Mouse (Mus musculus) hindbrain, embryonic 12.5 days (tissue): ENCODE measurements around the gene Tor1a. TPM values are rescaled to one million over a fixed set of nuclear protein-coding genes. Genes with fewer than 3 reads are reported as not detected.

Experiments used
- ATAC-seq: fragments of 200-750 bp; cut with Nextera tagmentation; 2 replicates; pipeline ENCODE4 v1.8.0; 2017; ENCODE audit warnings: moderate TSS enrichment; ENCODE audit not compliant: low FRiP score
- H3K27ac ChIP-seq: fragments of 300-500 bp; sonication (generic); 2 replicates; pipeline ENCODE4 v1.5.1; 2016; ENCODE audit warnings: mild to moderate bottlenecking
- H3K27me3 ChIP-seq: fragments of 300-500 bp; sonication (generic); 2 replicates; pipeline ENCODE4 v1.6.1; 2016; ENCODE audit warnings: mild to moderate bottlenecking
- H3K36me3 ChIP-seq: fragments of 300-500 bp; sonication (generic); 2 replicates; pipeline ENCODE4 v1.6.1; 2016; ENCODE audit warnings: mild to moderate bottlenecking
- H3K4me1 ChIP-seq: fragments of 300-500 bp; sonication (generic); 2 replicates; pipeline ENCODE4 v1.6.1; 2016
- H3K4me2 ChIP-seq: fragments of 300-500 bp; sonication (generic); replicated peaks from 2 replicates; pipeline ENCODE4 v1.6.1; 2016; ENCODE audit warnings: mild to moderate bottlenecking
- H3K4me3 ChIP-seq: fragments of 300-500 bp; sonication (generic); 2 replicates; pipeline ENCODE4 v1.5.1; 2016; ENCODE audit warnings: mild to moderate bottlenecking
- H3K9ac ChIP-seq: fragments of 300-500 bp; sonication (generic); 2 replicates; pipeline ENCODE4 v1.6.1; 2016; ENCODE audit warnings: mild to moderate bottlenecking, moderate library complexity
- H3K9me3 ChIP-seq: fragments of 300-500 bp; sonication (generic); replicated peaks from 2 replicates; pipeline ENCODE4 v1.6.1; 2016; ENCODE audit warnings: mild to moderate bottlenecking
- WGBS: fragments of 180-500 bp; shearing (Covaris S2); methylation state at CpG from one replicate; pipeline ENCODE4 v1.1.7; 2016; 5-methylcytosine and 5-hydroxymethylcytosine counted together
- polyA plus RNA-seq: library from polyadenylated mRNA; unstranded; fragments of >200 nt; fragmentation: Nextera tagmentation; extraction: Ambion mirVana; gene quantifications from 2 replicates; pipeline ENCODE4 v1.2.1, GENCODE M21; 2016

The Tor1a gene
- polyA plus RNA-seq, 1 experiment from 2014 or later: 77.7 TPM

GRCm38 (mm10) chr2:30985111-30986020 lies 17.6 kb upstream of the Tor1a start:
- 32% methylated on average over 17 of the region's 17 CpGs for whole genome bisulfite sequencing
- peaks cover 18% of the 10 kb centered on the region for H3K4me1 ChIP-seq
- H3K36me3 ChIP-seq: peaks cover 8% of the 10 kb centered on the region; the same call in 1 of the 2 replicates
- H3K4me3 ChIP-seq: no peak overlapping the region
- H3K27me3 ChIP-seq: no peaks in the 10 kb centered on the region
- H3K27ac ChIP-seq: no peak overlapping the region
- no peak overlapping the region; the same call in 1 of the 2 replicates for H3K4me2 ChIP-seq
- H3K9ac ChIP-seq: no peak overlapping the region
- no peak for ATAC-seq
- no peaks in the 10 kb centered on the region for H3K9me3 ChIP-seq

GRCm38 (mm10) chr2:30983024-30983423 lies 15.3 kb upstream of the Tor1a start:
- ATAC-seq: no peak
- WGBS: 56% methylated on average over 7 of the region's 7 CpGs
- peak overlapping the region; percentile 78 for H3K9ac ChIP-seq
- H3K4me1 ChIP-seq: peaks cover 18% of the 10 kb centered on the region
- no peak overlapping the region for H3K27ac ChIP-seq
- peak overlapping the region; percentile 74 for H3K4me3 ChIP-seq
- H3K4me2 ChIP-seq: peak overlapping the region; percentile 80
- no peaks in the 10 kb centered on the region for H3K27me3 ChIP-seq
- no peaks in the 10 kb centered on the region for H3K9me3 ChIP-seq
- peaks cover 21% of the 10 kb centered on the region for H3K36me3 ChIP-seq

- peak; percentile 98 for ATAC-seq
- Histone ChIP-seq H3K4me2 (peak within 1 kb of the TSS; percentile 80), H3K27ac (peak within 1 kb of the TSS; percentile 75), H3K36me3 (peaks cover 31% of the 10 kb centered on the region), H3K9ac (peak within 1 kb of the TSS; percentile 78), H3K27me3 (no peaks in the 10 kb centered on the region), H3K4me3 (peak within 1 kb of the TSS; percentile 74), H3K4me1 (peaks cover 18% of the 10 kb centered on the region), H3K9me3 (no peaks in the 10 kb centered on the region)
- WGBS: under 1% methylated on average over 66 of the region's 66 CpGs
Observed at GRCm38 (mm10) chr2:30981790-30982513, 14.2 kb upstream of the Tor1a start, which contains the start of the genes BC005624 and Usp20. Gene BC005624 (minus strand): TSS chr2:30982201. Gene Usp20 (plus strand): TSS chr2:30982279.

- peak overlapping the region; percentile 99 for H3K4me3 ChIP-seq
- peaks cover 32% of the 10 kb centered on the region for H3K36me3 ChIP-seq
- no peak overlapping the region for H3K27ac ChIP-seq
- 27% methylated on average over 16 of the region's 16 CpGs for WGBS
- H3K9ac ChIP-seq: peak overlapping the region; percentile 94
- H3K4me1 ChIP-seq: peaks cover 18% of the 10 kb centered on the region
- no peaks in the 10 kb centered on the region for H3K9me3 ChIP-seq
- H3K4me2 ChIP-seq: peak overlapping the region; percentile 93
- ATAC-seq: no peak
- H3K27me3 ChIP-seq: no peaks in the 10 kb centered on the region
Observed at GRCm38 (mm10) chr2:30966826-30967225, 907 bp downstream of the Tor1a start.

DNA sequence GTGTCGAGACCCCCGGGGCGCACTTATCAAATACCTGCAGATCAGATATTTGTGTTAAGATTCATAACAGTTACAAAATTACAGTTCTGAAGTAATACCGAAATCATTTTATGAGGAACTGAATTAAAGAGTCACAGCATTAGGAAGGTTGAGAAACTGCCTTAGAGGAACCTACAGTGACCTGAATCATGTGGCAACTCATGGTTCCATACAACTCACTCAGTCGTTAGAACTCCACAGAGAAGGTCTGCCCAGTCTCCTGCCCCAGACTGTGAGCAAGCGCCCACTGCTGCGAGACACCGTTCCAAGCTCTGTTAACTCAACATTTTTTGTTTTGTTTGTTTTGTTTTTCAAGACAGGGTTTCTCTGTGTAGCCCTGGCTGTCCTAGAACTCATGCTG lies 2.1 kb downstream of the Tor1a start:
- 94% methylated on average over 8 of the region's 8 CpGs for WGBS
- no peak overlapping the region for H3K4me2 ChIP-seq
- no peaks in the 10 kb centered on the region for H3K27me3 ChIP-seq
- no peaks in the 10 kb centered on the region for H3K9me3 ChIP-seq
- no peak for ATAC-seq
- no peak overlapping the region for H3K4me3 ChIP-seq
- H3K36me3 ChIP-seq: peaks cover 44% of the 10 kb centered on the region
- H3K27ac ChIP-seq: no peak overlapping the region
- H3K9ac ChIP-seq: no peak overlapping the region
- H3K4me1 ChIP-seq: peaks cover 18% of the 10 kb centered on the region

- peaks cover 18% of the 10 kb centered on the region for H3K4me1 ChIP-seq
- no peaks in the 10 kb centered on the region for H3K27me3 ChIP-seq
- H3K4me2 ChIP-seq: no peak overlapping the region
- WGBS: 88% methylated on average over 11 of the region's 11 CpGs
- no peak overlapping the region for H3K4me3 ChIP-seq
- no peak for ATAC-seq
- no peak overlapping the region for H3K9ac ChIP-seq
- H3K9me3 ChIP-seq: no peaks in the 10 kb centered on the region
- H3K27ac ChIP-seq: no peak overlapping the region
- H3K36me3 ChIP-seq: peaks cover 70% of the 10 kb centered on the region
Observed at GRCm38 (mm10) chr2:30962570-30963254, 5.0 kb downstream of the Tor1a start.

DNA sequence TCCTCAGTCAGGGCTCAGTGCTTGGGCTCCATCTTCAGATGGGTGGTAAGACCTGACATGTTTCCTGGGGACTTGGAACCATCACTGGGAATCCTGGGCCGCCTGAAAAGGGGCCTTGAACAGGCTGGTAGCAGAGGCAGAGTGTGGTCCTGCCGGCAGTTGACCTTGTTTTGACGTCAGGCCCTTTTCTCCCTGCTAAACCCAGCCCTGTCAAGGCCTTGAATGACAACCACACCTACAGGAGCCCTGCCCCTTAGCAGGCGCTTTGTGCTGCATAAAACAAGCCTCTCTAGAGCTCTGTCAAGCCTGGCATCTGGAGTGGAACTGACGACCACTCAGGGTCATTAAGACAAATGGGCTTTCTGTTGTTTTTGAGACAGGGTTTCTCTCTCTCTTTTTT lies 7.9 kb downstream of the Tor1a start:
- Histone ChIP-seq H3K4me3 (no peak overlapping the region), H3K36me3 (peaks cover 95% of the 10 kb centered on the region), H3K4me2 (no peak overlapping the region), H3K27me3 (no peaks in the 10 kb centered on the region), H3K4me1 (peaks cover 11% of the 10 kb centered on the region), H3K27ac (no peak overlapping the region), H3K9ac (no peak overlapping the region), H3K9me3 (no peaks in the 10 kb centered on the region)
- WGBS: 44% methylated on average over 5 of the region's 5 CpGs
- no peak for ATAC-seq

GRCm38 (mm10) chr2:30958726-30959125 lies 9.0 kb downstream of the Tor1a start:
- no peak for ATAC-seq
- 92% methylated on average over 14 of the region's 14 CpGs for WGBS

DNA sequence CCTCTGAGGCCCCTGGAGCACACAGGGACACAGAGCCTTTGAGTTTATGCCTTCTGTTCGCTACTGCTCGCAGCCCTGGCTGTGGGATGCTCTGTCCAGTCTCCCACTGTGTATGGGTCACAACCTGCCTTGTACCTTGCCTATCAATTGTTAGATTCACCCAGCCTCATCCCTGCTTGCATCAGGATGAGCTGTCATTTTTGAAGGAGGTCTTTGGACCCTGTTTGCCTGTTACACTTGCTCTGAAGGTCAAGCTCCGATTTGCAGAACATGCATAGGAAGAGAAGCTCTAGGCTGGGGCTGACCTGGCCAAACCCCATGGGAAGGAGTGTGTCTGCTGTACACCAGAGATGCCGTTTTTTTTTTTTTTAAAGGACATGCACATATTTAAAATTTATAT lies 10.2 kb downstream of the Tor1a start:
- Histone ChIP-seq H3K4me3 (no peak overlapping the region), H3K4me1 (peaks cover 28% of the 10 kb centered on the region), H3K36me3 (peaks cover 71% of the 10 kb centered on the region), H3K27me3 (no peaks in the 10 kb centered on the region), H3K27ac (no peak overlapping the region), H3K9ac (no peak overlapping the region; the same call in 1 of the 2 replicates), H3K4me2 (no peak overlapping the region), H3K9me3 (no peaks in the 10 kb centered on the region)
- no peak for ATAC-seq
- 78% methylated on average over 4 of the region's 4 CpGs for WGBS

More at GRCm38 (mm10) chr2:30958726-30959125, 9.0 kb downstream of the Tor1a start:
- Histone ChIP-seq H3K4me1 (peaks cover 23% of the 10 kb centered on the region), H3K4me3 (no peak overlapping the region), H3K27ac (no peak overlapping the region), H3K9ac (no peak overlapping the region), H3K4me2 (no peak overlapping the region), H3K9me3 (no peaks in the 10 kb centered on the region), H3K36me3 (peaks cover 84% of the 10 kb centered on the region), H3K27me3 (no peaks in the 10 kb centered on the region)

GRCm38 (mm10) chr2:30954797-30955196 lies 12.9 kb downstream of the Tor1a start:
- WGBS: 72% methylated on average over 6 of the region's 6 CpGs
- Histone ChIP-seq H3K36me3 (peaks cover 45% of the 10 kb centered on the region), H3K27ac (no peak overlapping the region), H3K9me3 (no peaks in the 10 kb centered on the region), H3K9ac (peak overlapping the region; percentile 94; the same call in 1 of the 2 replicates), H3K4me2 (peak overlapping the region; percentile 91), H3K27me3 (no peaks in the 10 kb centered on the region), H3K4me3 (no peak overlapping the region), H3K4me1 (peaks cover 31% of the 10 kb centered on the region)
- no peak for ATAC-seq

DNA sequence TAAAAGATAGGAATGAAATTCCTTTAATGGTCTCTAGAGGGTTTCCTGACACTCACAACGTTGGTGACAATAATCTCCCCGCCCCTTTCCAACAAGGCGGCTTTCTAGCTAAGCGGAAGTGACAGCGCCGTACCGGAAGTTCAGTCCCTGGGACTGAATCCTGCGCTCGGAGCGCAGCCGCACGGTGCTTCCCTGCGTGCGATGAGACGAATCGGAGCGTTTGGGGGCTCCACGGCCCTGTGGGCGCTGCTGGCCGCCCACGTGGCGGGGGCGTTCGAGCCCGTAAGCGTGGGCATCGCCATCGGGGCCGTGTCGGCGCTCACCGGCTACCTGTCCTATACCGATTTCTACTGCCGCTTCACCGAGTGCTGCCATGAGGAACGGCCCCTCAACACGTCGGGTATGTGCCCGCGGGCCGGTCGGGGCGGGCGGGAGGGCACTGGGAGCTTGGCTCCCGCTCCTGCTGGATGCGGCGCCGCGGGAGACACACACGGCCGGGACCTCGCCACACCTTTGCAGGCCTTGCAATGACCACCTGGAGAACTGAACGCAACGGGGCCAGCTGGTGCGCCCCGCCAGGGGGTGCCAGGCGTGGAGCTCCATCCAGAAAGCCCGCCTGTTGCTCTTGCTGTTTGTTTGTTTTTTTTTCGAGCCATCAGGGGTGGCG lies 14.8 kb downstream of the Tor1a start, which contains the start of gene Tor1b:
TSS of gene Tor1b (plus strand) at position 136 of the 667 bp plus-strand sequence.
- peak; percentile 95 for ATAC-seq
- peaks cover 27% of the 10 kb centered on the region for H3K36me3 ChIP-seq
- peaks cover 31% of the 10 kb centered on the region for H3K4me1 ChIP-seq
- WGBS: 0% methylated on average over 60 of the region's 60 CpGs
- H3K9ac ChIP-seq: peak within 1 kb of the TSS; percentile 94
- H3K4me3 ChIP-seq: peak within 1 kb of the TSS; percentile 95
- no peaks in the 10 kb centered on the region for H3K9me3 ChIP-seq
- H3K4me2 ChIP-seq: peak within 1 kb of the TSS; percentile 91
- H3K27ac ChIP-seq: peak within 1 kb of the TSS; percentile 90
- 0 out of 2 replicates have a peak, but pooled peaks cover 4% of the 10 kb centered on the region for H3K27me3 ChIP-seq
